Mouse (Mus musculus) brain, embryonic 14.5 days (tissue): ENCODE data around the gene Cep85l. TPM values are rescaled to one million over a fixed set of nuclear protein-coding genes. Genes with fewer than 3 reads are reported as not detected.

Source experiments
- DNase-seq: peaks from one replicate; pipeline ENCODE4 v3.0.0-alpha.2; 2011; ENCODE audit warnings: low read depth
- CTCF ChIP-seq: fragments of 200-500 bp; IDR thresholded peaks from 2 replicates; pipeline ENCODE4 v1.5.1; 2012; ENCODE audit warnings: inconsistent platforms, mild to moderate bottlenecking, moderate library complexity, borderline replicate concordance; ENCODE audit not compliant: insufficient read depth, insufficient read length; ENCODE audit errors: extremely low read depth
- POLR2A ChIP-seq: fragments of 200-500 bp; IDR thresholded peaks from 2 replicates; pipeline ENCODE4 v1.6.1; 2012; ENCODE audit warnings: mild to moderate bottlenecking, inconsistent platforms, borderline replicate concordance; ENCODE audit not compliant: poor library complexity, insufficient read depth, insufficient read length, severe bottlenecking; ENCODE audit errors: extremely low read depth
- polyA plus RNA-seq: library from polyadenylated mRNA; depleted of rRNA; stranded (reverse); fragments of >200 nt; gene quantifications from 2 replicates; pipeline ENCODE4 v1.2.3, GENCODE M21; 2012

Gene Cep85l
- polyA plus RNA-seq, 1 experiment = 7.5 TPM

DNA sequence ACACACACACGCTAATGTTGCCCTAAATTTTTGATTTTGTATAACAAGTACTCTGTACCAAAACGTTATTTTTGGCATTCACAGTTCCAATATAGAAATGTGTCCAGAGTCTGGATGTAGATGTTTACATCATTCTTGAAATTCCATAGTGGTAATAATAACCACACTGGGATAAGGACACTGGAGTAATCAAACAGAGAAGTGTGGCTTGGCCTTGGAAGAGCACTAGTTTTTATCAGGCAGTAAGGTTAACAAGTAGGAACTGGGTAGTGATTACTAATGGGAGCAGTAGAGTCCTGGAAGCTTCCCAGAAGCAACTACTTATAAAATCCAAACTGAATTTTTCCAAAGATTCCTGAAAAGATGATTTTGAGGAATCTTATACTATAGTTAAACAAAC is 31.1 kb upstream of the Cep85l start:
- TF ChIP-seq CTCF (no peak), POLR2A (no peak)
- DNase-seq = no peak

DNA sequence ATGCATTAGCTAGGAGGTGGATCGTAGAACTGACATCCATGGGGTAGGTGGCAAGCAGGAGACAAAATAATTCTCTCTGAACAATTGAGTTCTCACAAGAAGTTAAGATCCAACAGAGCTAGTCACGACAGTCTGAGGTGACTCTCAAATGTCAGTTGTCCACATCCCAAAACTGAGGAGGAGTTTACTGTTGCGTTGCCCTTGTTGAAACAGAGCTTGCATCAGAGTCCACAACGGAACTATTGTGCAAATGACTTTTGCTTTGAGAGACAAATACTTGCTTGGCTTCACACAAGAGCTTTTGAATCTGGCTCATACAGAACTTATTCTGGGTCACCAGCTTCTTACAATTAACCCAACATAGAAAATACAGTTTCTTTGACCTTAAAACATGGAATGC is 27.7 kb upstream of the Cep85l start:
- TF ChIP-seq POLR2A = no peak
- TF ChIP-seq CTCF = no peak
- no peak for DNase-seq

DNA sequence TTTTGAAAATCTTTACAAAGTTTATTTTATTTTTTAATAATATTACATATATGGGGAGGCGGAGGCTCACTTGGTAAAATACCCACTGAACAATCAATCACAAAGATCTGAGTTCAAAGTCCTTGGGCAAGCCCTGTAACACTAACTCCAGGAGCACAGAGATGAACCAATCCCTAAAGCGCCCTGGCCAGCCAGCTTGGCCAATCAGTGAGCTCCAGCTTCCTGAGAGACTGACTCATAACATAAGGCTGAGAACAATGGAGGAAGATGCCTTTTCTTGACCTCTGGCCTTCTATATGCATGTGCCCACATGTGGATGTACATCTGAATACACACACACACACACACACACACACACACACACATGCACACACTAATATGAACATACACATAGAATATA is 27.1 kb upstream of the Cep85l start:
- TF ChIP-seq POLR2A (no peak), CTCF (no peak)
- DNase-seq = no peak

- no peak for DNase-seq
- TF ChIP-seq POLR2A = no peak
- no peak for TF ChIP-seq CTCF
Observed at GRCm38 (mm10) chr10:53402293-53402692, 22.5 kb upstream of the Cep85l start.

DNA sequence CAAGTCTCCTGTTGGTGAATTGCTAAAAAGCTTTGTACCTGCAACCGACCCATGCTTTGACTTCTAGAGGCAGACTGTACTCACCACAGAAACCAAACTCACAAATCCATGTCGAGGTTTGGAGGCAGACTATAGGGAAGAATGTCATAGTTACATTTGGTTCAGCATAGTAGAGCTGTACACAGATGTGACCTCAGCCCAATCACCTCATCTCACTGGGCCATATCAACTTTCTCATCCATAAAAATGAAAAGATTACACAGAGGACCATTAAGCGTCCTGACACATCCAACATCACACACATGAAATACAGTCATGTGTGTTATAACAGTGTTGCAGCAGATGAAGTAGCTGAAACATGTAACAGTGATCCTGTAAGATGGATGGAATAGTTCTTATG is 19.3 kb upstream of the Cep85l start:
- DNase-seq = no peak
- no peak for TF ChIP-seq CTCF
- no peak for TF ChIP-seq POLR2A

DNA sequence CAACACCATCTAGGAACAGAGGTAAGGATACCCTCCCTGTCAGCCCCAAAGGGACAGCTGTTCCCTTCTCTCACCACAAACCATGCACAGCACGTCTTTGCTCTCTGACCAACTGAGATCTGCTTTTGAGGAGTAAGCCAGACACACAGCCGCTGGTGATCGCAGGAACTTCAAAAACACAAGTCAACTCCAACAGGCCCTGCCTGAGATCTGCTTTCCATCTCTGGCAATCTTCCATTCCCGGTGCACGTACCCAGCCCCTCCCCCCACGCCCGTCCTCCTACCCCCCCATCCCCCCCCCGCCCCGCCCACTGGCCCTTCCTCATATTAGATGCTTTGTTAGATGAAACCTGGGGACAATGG is 18.8 kb upstream of the Cep85l start:
- no peak for TF ChIP-seq CTCF
- no peak for TF ChIP-seq POLR2A
- DNase-seq = peak; percentile 68

GRCm38 (mm10) chr10:53397846-53398539 is 18.2 kb upstream of the Cep85l start:
- TF ChIP-seq POLR2A = no peak
- no peak for TF ChIP-seq CTCF
- DNase-seq = peak; percentile 52

GRCm38 (mm10) chr10:53394923-53395629 is 15.3 kb upstream of the Cep85l start:
- no peak for DNase-seq
- TF ChIP-seq POLR2A (no peak), CTCF (no peak)

GRCm38 (mm10) chr10:53388227-53388920 is 8.6 kb upstream of the Cep85l start:
- no peak for DNase-seq
- no peak for TF ChIP-seq CTCF
- TF ChIP-seq POLR2A = no peak

- TF ChIP-seq CTCF (no peak), POLR2A (no peak)
- DNase-seq = no peak
Observed at GRCm38 (mm10) chr10:53385438-53385837, 5.7 kb upstream of the Cep85l start.

GRCm38 (mm10) chr10:53384896-53385295 is 5.1 kb upstream of the Cep85l start:
- TF ChIP-seq CTCF = no peak
- TF ChIP-seq POLR2A = no peak
- DNase-seq = no peak

DNA sequence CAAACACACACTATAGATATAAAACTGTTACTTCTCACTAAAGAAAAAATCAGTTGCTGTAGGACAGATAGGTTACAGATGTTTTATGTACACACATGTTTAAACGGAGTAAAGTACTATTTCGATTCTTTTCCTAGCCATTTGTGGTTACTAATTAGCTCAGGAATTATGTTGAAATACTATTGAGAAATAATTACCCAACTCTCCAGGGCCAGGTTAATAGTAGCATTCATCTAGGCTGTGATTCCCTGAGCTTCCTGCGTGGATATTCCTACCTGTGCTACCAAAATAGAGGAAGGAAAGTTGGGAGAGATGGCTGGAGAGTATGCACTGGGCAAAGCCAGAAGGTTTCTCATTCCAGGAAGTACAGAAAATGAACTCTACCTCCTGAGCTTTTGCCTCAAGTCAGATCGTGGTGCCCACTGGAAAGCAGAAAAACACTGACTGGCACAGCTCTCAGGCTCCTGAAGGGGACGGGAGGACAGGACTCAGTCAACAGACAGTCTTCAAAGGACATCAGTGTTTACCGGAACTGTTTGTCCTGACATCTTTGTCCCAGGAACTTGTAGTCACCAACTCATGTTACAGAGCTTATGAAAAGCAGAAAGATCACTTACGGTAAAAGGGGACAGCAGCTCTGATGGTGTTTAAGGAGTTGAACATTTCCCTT is 3.1 kb upstream of the Cep85l start:
- no peak for TF ChIP-seq POLR2A
- TF ChIP-seq CTCF = no peak
- DNase-seq = no peak
